Mouse (Mus musculus): ENCODE data around the gene Asb17.

DNA sequence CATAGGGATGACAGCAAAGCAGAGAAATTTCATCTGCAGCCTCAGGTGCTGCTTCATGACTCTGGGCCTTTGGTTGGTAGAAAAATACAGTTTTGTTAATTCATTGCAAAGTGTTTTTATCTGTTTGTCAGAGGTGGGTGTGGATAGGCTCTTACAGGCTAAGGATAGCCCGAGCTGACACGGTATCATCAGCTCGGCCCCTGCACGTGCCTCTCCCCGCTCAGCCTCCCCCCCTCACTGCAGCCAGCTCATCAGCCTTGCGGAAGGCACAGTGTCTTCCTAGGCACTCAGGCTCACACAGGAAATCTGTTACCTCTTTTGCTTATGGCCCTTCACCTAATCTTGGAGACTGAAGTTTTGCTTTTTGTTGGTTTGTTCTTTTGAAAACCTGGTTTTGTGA, 44.1 kb downstream of the Asb17 start:
- TF ChIP-seq GATA1 (IDR thresholded peaks at IDR 0.05; ENCODE audit: borderline replicate concordance, low read length) (no peak), FLI1 (IDR thresholded peaks at IDR 0.05; ENCODE audit: low read length) (no peak)

Data from megakaryocyte, embryonic 14.5 days (primary cell).